Mouse (Mus musculus): ENCODE results near the gene Trpm8. TPM values are rescaled to one million over a fixed set of nuclear protein-coding genes. Genes with fewer than 3 reads are reported as not detected.

Gene Trpm8
- polyA plus RNA-seq, 1 experiment from 2014 or later = not detected

GRCm38 (mm10) chr1:88301121-88302014 is 23.9 kb downstream of the Trpm8 start:
- Histone ChIP-seq H3K27ac (replicated peaks) (no peak overlapping the region), H3K4me1 (no peaks in the 10 kb centered on the region), H3K4me3 (no peak overlapping the region), H3K27me3 (no peaks in the 10 kb centered on the region), H3K9me3 (peaks cover 91% of the 10 kb centered on the region), H3K4me2 (replicated peaks) (no peak overlapping the region), H3K36me3 (no peaks in the 10 kb centered on the region), H3K9ac (replicated peaks) (no peak overlapping the region)
- 69% methylated on average over 9 of the region's 9 CpGs for WGBS
- ATAC-seq (ENCODE audit: low FRiP score, low read depth) = peak; percentile 10

- no peaks in the 10 kb centered on the region for H3K36me3 ChIP-seq
- H3K27me3 ChIP-seq = no peaks in the 10 kb centered on the region
- peaks cover 91% of the 10 kb centered on the region for H3K9me3 ChIP-seq
- H3K4me3 ChIP-seq = no peak overlapping the region
- H3K4me2 ChIP-seq (replicated peaks) = no peak overlapping the region
- WGBS = 64% methylated on average over 14 of the region's 14 CpGs
- no peak overlapping the region for H3K27ac ChIP-seq (replicated peaks)
- H3K4me1 ChIP-seq = no peaks in the 10 kb centered on the region
- H3K9ac ChIP-seq (replicated peaks) = no peak overlapping the region
- no peak for ATAC-seq (ENCODE audit: low FRiP score, low read depth)
These were observed 24.7 kb downstream of the Trpm8 start for GRCm38 (mm10) chr1:88302057-88302740.

DNA sequence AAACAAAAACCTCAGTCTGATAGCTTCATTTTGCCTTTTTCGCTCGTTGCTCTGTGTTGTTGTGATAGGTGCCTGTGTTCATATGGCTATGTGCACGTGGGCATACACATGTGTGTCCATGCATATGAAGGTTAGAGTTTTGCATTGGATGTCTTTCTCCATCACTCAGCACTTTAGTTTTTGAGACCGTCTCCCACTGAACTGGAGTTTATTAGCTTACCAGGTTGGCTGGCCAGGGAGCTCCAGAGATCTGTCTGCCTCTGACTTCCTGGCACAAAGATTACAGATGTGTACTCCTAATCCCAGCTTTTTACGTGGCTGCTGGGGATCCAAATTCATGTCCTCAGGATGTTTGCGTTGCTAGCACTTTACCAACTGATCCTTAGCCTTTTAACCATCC is 26.3 kb downstream of the Trpm8 start:
- WGBS = 62% methylated on average over 6 of the region's 6 CpGs
- H3K4me3 ChIP-seq = no peak overlapping the region
- no peak overlapping the region for H3K27ac ChIP-seq (replicated peaks)
- no peaks in the 10 kb centered on the region for H3K36me3 ChIP-seq
- no peaks in the 10 kb centered on the region for H3K4me1 ChIP-seq
- H3K9ac ChIP-seq (replicated peaks) = no peak overlapping the region
- H3K4me2 ChIP-seq (replicated peaks) = no peak overlapping the region
- no peak for ATAC-seq (ENCODE audit: low FRiP score, low read depth)
- H3K9me3 ChIP-seq = peaks cover 94% of the 10 kb centered on the region
- H3K27me3 ChIP-seq = no peaks in the 10 kb centered on the region

DNA sequence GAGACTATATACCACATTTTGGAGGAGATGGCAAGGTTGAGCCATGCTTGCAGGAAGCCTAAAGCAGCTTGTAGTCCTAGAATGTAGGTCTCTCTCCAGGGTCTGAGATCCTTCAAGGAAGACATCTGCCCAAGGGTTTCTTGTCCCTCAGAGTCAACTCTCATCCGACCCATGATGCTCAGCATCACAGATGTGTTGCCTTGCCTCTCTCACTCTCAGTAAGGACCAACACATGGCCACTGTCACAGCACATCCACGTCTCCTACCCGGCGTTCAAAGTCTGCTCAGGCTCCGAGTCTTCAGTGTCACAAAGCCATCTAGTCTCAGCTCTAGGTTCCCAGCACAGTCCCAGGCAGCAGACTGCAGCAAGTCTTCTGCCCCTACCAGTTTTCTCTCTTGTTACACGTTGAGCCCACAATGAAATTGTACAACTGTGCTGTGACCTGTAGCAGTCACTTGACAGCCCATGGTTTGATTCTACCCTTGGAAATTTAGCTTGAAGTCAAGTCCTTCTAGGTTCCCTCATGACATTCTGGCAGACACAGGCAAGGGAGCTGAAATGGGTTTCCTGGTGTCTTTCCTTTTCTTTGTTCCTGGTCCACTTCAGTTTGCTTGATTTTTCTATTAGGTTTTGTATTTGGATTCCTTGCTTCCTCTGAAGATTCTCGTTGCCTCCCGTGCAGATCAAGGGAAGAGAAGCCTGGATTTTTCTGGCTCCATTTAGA is 27.0 kb downstream of the Trpm8 start:
- H3K4me3 ChIP-seq = no peak overlapping the region
- no peaks in the 10 kb centered on the region for H3K27me3 ChIP-seq
- WGBS = 57% methylated on average over 8 of the region's 8 CpGs
- no peaks in the 10 kb centered on the region for H3K4me1 ChIP-seq
- no peaks in the 10 kb centered on the region for H3K36me3 ChIP-seq
- H3K9ac ChIP-seq (replicated peaks) = no peak overlapping the region
- H3K4me2 ChIP-seq (replicated peaks) = no peak overlapping the region
- no peak for ATAC-seq (ENCODE audit: low FRiP score, low read depth)
- no peak overlapping the region for H3K27ac ChIP-seq (replicated peaks)
- peaks cover 94% of the 10 kb centered on the region for H3K9me3 ChIP-seq

DNA sequence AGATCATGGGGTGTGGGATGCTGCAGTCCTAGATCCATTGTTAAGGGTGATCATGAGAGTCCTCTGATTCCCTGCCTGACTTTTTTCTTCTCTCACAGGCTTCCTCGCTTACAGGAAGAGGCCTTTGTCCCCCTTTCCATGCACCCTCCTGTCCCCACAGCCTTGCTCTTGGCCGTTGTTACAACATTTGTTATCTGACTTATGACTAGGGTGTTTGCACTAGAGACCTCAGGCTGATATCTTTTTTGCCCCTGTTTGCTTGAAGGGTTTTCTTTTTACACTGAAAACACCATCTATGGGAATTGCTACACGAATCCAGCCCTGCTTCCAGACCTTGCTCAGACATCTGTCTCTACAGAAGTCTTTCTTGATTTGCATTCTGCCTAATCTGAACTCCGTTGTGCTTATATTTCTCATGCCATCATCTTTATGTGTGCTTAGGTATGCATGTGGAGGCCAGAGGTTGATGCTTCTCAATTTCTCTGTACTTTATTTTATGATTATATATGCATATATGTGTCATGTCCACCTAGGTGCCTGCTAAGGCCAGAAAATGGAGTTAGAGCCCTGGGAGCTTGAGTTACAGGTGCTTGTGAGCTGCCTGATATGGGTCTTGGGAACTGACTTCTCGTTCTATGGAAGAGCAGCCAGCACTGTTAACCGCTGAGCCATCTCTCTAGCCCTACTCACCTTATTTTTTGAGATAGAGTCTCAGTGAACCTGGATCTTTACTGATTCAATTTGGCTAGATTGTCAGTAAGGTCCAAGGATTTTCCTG is 27.7 kb downstream of the Trpm8 start:
- H3K9me3 ChIP-seq = peaks cover 94% of the 10 kb centered on the region
- no peak for ATAC-seq (ENCODE audit: low FRiP score, low read depth)
- H3K9ac ChIP-seq (replicated peaks) = no peak overlapping the region
- H3K36me3 ChIP-seq = no peaks in the 10 kb centered on the region
- H3K4me1 ChIP-seq = no peaks in the 10 kb centered on the region
- no peak overlapping the region for H3K4me2 ChIP-seq (replicated peaks)
- no peaks in the 10 kb centered on the region for H3K27me3 ChIP-seq
- H3K27ac ChIP-seq (replicated peaks) = no peak overlapping the region
- WGBS = 50% methylated on average over 6 of the region's 6 CpGs
- H3K4me3 ChIP-seq = no peak overlapping the region

DNA sequence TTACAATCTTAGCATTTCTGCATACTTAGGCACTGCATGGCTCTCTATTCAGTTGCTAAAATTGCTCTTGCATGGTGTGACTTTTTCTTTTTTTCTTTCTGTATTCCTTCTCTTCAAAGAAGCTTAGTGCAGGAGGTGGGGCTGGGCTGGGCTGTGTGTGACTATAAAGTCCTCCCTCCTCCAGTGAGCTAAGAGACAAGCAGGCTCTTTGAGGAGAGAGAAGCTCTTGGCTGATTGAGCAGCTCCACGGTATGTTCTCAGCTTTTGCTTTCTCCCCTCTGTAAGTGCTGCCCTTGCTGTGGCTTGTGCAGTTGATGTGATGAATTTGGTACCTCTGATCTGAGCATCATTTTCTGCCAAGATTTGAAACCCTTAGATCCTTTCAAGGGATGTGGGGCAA is 29.1 kb downstream of the Trpm8 start:
- Histone ChIP-seq H3K4me2 (replicated peaks) (no peak overlapping the region), H3K4me3 (no peak overlapping the region), H3K4me1 (no peaks in the 10 kb centered on the region), H3K9me3 (peaks cover 84% of the 10 kb centered on the region), H3K27ac (replicated peaks) (no peak overlapping the region), H3K36me3 (no peaks in the 10 kb centered on the region), H3K27me3 (no peaks in the 10 kb centered on the region), H3K9ac (replicated peaks) (no peak overlapping the region)
- WGBS = 58% methylated on average over 1 of the region's 1 CpGs
- no peak for ATAC-seq (ENCODE audit: low FRiP score, low read depth)

DNA sequence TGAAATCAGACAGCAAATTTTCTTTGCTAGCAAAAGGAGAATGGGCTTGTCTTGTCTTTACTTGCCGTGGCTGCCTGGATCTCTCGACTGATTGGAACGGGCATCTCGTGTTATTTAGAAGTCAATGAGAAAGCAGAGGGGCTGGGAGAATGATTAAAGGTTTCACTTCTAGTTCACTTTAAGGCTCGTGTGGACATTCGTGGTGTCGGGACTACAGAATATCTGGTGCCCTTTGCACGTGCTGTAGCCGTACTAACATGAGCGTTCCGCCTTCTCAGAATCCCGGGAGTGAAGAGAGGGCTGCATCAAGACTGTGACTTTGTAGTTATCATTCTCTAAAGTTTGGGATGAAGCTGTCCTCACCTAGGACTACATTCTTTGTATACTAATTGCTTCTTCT is 29.7 kb downstream of the Trpm8 start:
- Histone ChIP-seq H3K4me3 (no peak overlapping the region), H3K27ac (replicated peaks) (no peak overlapping the region), H3K27me3 (no peaks in the 10 kb centered on the region), H3K9me3 (peaks cover 78% of the 10 kb centered on the region), H3K4me2 (replicated peaks) (no peak overlapping the region), H3K36me3 (no peaks in the 10 kb centered on the region), H3K4me1 (no peaks in the 10 kb centered on the region), H3K9ac (replicated peaks) (no peak overlapping the region)
- WGBS = 65% methylated on average over 12 of the region's 12 CpGs
- ATAC-seq (ENCODE audit: low FRiP score, low read depth) = no peak

GRCm38 (mm10) chr1:88309020-88309419 is 31.6 kb downstream of the Trpm8 start:
- Histone ChIP-seq H3K27ac (replicated peaks) (no peak overlapping the region), H3K9ac (replicated peaks) (no peak overlapping the region), H3K4me3 (no peak overlapping the region), H3K36me3 (no peaks in the 10 kb centered on the region), H3K4me1 (no peaks in the 10 kb centered on the region), H3K9me3 (peaks cover 63% of the 10 kb centered on the region), H3K4me2 (replicated peaks) (no peak overlapping the region), H3K27me3 (no peaks in the 10 kb centered on the region)
- whole genome bisulfite sequencing = 50% methylated on average over 2 of the region's 2 CpGs
- ATAC-seq (ENCODE audit: low FRiP score, low read depth) = no peak

GRCm38 (mm10) chr1:88309905-88310304 is 32.4 kb downstream of the Trpm8 start:
- no peak for ATAC-seq (ENCODE audit: low FRiP score, low read depth)
- no peak overlapping the region for H3K4me2 ChIP-seq (replicated peaks)
- WGBS = 49% methylated on average over 3 of the region's 3 CpGs

GRCm38 (mm10) chr1:88310349-88310748 is 32.9 kb downstream of the Trpm8 start:
- Histone ChIP-seq H3K4me1 (no peaks in the 10 kb centered on the region), H3K4me3 (no peak overlapping the region), H3K27ac (replicated peaks) (no peak overlapping the region), H3K9ac (replicated peaks) (no peak overlapping the region), H3K4me2 (replicated peaks) (no peak overlapping the region), H3K9me3 (peaks cover 51% of the 10 kb centered on the region), H3K36me3 (no peaks in the 10 kb centered on the region), H3K27me3 (no peaks in the 10 kb centered on the region)
- WGBS = 63% methylated on average over 3 of the region's 3 CpGs
- no peak for ATAC-seq (ENCODE audit: low FRiP score, low read depth)

More at GRCm38 (mm10) chr1:88309905-88310304, 32.4 kb downstream of the Trpm8 start:
- Histone ChIP-seq H3K27me3 (no peaks in the 10 kb centered on the region), H3K4me1 (no peaks in the 10 kb centered on the region), H3K9ac (replicated peaks) (no peak overlapping the region), H3K36me3 (no peaks in the 10 kb centered on the region), H3K9me3 (peaks cover 55% of the 10 kb centered on the region), H3K4me3 (no peak overlapping the region), H3K27ac (replicated peaks) (no peak overlapping the region)

DNA sequence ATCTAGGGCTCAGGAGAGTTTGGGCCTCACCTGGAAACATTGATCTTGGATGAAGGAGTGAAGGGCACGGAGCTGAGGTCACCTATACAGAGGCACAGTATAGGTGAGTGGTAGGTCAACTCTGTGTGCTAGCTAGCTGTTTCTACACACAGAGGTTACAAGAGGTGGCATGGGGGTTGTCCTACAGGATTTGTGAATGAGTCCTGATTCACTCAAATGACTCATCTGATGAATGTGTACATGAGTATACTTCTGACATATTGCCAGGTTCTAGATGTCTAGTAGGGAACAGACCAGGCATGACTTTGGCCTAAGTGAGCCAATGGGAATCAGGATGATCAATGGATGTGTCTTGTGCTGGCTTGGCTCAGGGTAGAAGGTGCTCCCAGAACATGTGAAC is 39.8 kb downstream of the Trpm8 start:
- ATAC-seq (ENCODE audit: low FRiP score, low read depth) = no peak
- WGBS = 93% methylated on average over 1 of the region's 1 CpGs
- no peak overlapping the region for H3K4me3 ChIP-seq
- no peaks in the 10 kb centered on the region for H3K36me3 ChIP-seq
- no peak overlapping the region for H3K27ac ChIP-seq (replicated peaks)
- H3K9me3 ChIP-seq = no peaks in the 10 kb centered on the region
- H3K4me1 ChIP-seq = no peaks in the 10 kb centered on the region
- no peaks in the 10 kb centered on the region for H3K27me3 ChIP-seq
- H3K9ac ChIP-seq (replicated peaks) = no peak overlapping the region
- H3K4me2 ChIP-seq (replicated peaks) = no peak overlapping the region
